Mouse (Mus musculus): ENCODE data around the gene Thsd4. TPM values are rescaled to one million over a fixed set of nuclear protein-coding genes. Genes with fewer than 3 reads are reported as not detected.
"Not testable (repeated sequence)": the region's sequence is repeated elsewhere in the genome, so short reads cannot be mapped to it uniquely, and the experiment has no call there.

The Thsd4 gene
- total RNA-seq, 2 experiments from 2014 or later, result 0.07 TPM; not detected in 1

DNA sequence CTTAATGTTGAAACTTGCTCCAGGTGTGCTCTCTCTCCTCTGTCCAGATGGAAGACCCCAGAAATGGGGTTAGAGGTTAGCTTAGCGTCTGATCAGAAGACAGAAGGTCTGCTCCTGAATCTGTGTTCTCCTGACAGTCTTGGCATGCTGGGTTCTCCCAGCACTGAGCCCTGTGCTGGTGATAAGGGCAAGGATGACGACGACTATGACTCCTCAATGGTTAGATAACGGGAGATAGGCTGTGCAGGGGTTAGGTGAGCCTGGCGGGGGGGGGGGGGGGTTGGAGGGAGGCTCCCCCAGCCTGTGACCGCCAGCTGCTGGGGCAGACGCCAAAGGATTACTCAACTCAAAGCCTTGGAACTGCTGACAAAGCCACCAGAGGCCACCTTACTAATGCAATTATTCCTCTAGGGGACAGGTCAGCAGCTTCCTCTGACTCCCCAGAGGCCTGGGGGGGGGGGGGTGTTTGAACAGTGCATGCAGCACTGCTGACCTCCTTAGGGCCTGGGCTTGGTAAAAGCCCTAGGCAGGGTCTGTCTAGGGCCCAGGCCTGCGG is 569.3 kb downstream of the Thsd4 start:
- ATAC-seq (ENCODE audit: poor library complexity, severe bottlenecking), result no peak

DNA sequence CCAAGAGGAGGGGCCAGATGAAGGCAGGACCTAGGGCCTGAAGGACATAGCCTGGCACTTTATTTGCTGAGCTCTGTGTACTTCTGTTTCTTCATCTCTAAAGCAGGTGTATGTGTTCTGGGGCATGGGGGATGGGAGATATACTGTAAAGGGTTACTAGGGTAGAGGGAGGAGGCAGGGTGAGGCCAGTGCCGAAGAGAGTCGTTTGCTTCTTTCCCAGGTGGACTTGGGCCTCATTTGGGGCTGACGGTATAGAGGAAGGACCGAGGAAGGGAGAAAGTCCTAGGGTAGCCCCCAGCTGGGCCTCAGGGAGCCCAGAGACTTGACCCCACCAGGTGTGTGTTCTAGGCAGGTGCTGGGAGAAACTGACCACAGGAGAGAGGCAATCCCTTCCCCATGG is 569.9 kb downstream of the Thsd4 start:
- no peak for ATAC-seq (ENCODE audit: poor library complexity, severe bottlenecking)

DNA sequence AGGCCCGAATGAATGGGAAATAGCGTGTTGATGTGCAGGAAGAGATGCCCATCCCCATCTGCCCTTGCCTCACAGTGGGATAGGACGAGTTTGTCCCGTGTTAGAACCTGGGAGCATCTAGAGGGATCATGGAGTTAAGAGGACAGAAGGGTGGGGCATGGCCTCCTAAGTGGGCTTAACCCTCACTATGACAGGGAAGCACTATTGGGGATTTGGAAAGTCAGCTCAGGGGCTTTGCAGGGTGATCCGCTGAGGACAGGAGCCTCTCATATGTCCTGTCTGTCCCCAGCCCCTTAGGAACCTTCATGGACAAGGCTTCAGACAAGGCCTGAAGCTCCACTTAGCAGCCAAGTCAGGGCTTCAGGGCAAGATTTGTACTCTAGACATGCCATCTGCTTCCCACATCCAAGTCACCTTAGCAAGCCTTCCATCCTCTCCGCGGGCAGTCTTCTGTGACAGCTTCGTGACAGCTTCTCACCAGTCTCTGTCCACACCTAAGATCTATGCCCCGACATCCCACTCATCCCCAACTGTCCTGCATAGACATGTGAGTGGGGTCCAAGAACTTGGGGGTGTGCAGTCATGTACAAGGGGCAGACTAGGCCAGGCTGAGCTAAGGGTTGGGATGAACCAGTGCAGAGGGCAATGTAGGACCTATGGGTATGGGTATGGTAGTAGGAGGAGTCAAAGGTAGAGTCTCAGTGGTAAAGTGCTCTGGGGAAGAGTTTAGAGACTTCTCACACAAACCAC is 570.7 kb downstream of the Thsd4 start:
- no peak for ATAC-seq (ENCODE audit: poor library complexity, severe bottlenecking)

DNA sequence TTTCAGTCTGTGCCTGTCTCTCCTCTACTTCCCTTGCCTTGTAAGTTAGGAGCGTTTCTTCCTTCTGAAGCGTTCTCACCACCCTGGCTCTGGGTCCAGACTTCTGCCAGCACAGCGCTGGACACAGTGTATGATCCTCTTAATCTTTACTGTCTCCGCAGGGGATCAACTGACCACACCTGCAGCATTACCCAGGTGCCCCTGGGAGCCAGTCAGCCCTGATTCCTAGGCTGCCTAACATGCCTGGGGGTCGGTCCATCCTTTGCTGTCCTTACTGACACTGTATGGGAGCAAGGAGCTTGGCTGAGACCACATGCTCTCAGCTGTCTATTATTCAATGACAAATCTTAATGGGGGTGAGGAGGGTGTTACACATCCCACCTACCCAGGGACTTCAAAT is 571.9 kb downstream of the Thsd4 start:
- ATAC-seq (ENCODE audit: poor library complexity, severe bottlenecking), result no peak

- no peak for ATAC-seq (ENCODE audit: poor library complexity, severe bottlenecking)
Observed at GRCm38 (mm10) chr9:59949511-59949910, 572.3 kb downstream of the Thsd4 start.

DNA sequence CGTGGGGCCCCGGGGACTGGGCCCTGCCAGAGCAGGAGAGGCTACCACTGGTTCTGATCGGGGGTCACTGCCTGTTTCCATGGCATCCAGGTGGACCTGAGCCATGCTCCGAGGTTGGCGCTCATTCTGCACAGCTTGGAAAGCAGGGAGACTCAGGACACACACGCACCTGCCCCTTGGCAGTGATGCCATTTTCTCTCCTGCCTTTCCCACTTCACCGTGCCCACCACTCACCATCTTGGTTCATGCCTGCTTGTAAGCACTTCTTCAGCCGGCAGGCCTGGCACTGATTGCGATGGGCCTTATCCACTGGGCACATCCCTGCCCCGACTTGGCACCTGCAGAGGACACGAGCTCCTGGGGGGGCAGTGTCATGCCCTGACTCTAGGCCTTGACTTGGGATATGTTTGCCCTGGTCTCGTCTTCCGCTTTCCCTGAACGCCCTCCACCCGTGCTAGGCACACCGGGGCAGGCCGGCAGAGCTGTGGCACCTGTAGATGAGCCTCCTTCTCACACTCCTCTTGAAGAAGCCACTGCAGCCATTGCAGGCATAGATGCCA is 573.1 kb downstream of the Thsd4 start:
- no peak for ATAC-seq (ENCODE audit: poor library complexity, severe bottlenecking)

GRCm38 (mm10) chr9:59948226-59948625 is 573.6 kb downstream of the Thsd4 start:
- ATAC-seq (ENCODE audit: poor library complexity, severe bottlenecking), result no peak

- no peak for ATAC-seq (ENCODE audit: poor library complexity, severe bottlenecking)
Observed at GRCm38 (mm10) chr9:59947271-59947670, 574.6 kb downstream of the Thsd4 start.

DNA sequence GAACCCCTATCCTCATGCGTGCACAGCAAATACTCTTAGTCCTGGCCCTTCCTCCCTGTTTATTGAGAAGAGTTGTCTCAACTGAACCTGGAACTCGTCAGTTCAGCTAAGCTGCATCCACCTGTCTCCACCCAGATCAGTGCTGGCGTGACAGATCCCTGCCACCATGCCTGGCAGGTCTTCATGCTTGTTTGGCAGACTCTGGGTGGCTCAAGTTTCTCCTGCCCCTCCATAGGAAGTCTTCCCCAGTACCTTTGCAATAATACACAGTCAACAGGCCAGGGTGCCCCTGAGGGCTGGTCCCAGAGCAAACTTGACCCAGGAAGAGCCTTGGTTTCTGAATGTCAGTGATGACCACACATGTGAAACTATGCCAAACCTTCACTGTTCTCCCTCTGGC is 576.6 kb downstream of the Thsd4 start:
- no peak for ATAC-seq (ENCODE audit: poor library complexity, severe bottlenecking)

DNA sequence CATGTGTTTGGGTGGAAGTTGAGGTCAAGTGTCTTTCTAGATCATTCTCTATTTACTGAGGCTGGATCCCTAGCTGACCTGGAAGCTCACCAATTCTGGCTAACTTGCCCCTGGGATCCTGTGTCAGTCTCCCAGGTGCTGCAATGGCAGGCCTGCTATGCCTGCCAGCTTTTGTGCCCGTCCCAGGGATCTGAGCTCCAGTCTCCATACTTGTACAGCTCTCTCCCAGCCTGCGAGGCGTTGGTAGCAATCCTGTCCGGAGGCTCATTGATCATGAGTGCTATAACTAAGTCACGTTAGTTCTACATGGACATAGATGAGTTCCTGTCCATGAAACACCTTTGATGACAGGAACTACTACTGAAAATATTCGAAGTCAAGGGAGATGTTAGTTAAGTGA is 578.0 kb downstream of the Thsd4 start:
- no peak for ATAC-seq (ENCODE audit: poor library complexity, severe bottlenecking)

- no peak for ATAC-seq (ENCODE audit: poor library complexity, severe bottlenecking)
Observed at GRCm38 (mm10) chr9:59942501-59943085, 579.3 kb downstream of the Thsd4 start.

- ATAC-seq (ENCODE audit: poor library complexity, severe bottlenecking), result peak; percentile 30; the same call in 1 of the 2 replicates
Observed at GRCm38 (mm10) chr9:59941885-59942350, 579.9 kb downstream of the Thsd4 start.

DNA sequence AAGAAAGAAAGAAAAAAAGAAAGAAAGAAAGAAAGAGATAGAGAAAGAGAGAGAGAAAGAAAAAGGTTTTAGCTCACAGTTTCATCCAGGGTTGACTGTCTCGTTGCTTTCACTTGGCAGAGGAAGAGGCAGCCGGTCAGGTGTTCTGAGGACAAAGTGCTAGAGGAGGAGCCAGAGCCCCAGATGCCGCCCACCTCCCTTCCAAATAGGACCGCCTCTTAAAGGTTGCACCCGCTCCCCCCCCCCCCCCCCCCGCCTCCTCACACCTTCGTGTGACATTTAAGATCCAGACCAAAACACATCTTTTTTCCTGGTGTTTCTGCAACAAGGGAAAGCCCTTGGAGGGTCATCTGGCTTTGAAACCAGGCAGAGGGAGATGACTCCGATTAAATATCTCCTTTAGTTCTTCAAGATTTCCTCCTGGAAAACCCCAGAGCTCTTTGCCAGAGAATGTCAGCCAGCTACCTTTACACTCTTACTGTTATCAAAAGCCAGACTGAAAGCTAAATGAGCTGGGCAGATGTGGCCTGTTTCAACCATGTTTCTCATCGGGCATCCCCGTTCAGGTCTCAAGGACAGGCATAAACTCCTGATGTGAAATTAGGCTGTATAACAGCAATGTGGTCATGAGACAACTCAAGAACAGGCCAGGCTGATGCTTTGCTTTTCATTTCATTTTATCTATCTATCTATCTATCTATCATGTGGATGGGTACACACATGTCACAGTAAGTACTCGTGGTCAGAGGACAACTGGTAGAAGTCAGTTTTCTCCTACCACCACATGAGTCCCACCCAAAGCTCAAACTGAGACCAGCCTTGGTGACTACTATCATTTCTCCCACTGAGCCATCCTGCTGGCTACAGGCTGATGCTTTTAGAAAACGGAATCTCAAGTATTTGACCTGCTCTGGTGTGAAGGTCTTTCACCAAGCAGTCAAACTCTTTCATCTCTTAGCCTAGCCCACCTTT is 580.6 kb downstream of the Thsd4 start:
- ATAC-seq (ENCODE audit: poor library complexity, severe bottlenecking), result 0 out of 2 replicates have a peak, but pooled peaks have one; percentile 21

DNA sequence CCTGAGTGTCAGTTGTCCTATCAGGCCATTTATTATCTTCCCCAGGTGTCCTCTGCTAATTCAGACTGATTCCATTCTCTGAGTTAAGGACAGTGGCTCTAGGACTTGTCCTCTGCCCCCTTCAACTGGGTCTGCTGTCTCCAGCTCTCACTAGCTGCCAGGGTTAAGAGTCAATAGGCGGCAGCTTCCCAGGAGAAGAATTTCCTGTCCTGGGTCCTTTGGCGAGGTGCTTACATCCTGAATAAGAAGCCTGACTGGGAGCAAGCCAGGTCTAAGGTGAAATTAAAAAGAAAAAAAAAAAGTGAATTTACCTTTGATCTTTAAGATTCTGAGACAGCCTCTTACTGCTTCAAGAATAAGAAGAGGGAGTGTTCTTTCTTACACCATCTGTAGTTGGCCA is 582.2 kb downstream of the Thsd4 start:
- ATAC-seq (ENCODE audit: poor library complexity, severe bottlenecking), result no peak

DNA sequence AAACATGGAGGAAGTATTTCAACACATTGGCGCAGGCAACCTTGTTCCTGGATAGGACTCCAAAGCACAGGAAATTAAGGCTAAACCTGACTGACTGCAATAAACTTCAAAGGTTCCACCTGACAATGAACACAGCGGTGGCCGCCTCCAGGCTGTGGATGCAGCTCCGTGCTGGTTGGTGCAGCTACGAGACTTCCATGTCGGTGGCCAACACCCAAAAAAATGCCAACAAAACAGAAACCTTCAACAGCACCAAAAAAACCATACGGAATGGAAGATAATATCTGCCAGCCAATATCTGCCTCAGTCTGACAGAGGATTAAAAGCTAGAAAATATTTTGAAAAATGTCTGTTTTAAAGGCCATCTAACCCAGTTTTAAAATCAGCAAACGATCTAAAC is 583.3 kb downstream of the Thsd4 start:
- ATAC-seq (ENCODE audit: poor library complexity, severe bottlenecking), result no peak

DNA sequence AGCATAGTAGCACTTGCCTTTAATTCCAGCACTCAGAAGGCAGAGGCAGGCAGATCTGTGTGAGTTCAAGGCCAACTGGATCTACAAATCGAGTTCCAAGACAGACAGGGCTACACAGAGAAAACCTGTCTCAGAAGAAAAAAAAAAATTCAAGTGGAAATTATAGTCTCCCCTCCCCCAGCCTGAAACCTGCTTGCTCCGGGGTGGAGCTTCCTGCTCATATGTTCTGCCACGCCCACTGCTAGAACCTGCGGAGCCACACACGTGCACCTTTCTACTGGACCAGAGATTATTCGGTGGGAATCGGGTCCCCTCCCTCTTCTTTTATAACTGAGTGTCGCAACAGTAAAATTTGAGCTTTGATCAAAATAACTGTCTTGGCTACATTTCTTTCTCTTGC is 586.0 kb downstream of the Thsd4 start:
- not testable (repeated sequence) for ATAC-seq (ENCODE audit: poor library complexity, severe bottlenecking)

DNA sequence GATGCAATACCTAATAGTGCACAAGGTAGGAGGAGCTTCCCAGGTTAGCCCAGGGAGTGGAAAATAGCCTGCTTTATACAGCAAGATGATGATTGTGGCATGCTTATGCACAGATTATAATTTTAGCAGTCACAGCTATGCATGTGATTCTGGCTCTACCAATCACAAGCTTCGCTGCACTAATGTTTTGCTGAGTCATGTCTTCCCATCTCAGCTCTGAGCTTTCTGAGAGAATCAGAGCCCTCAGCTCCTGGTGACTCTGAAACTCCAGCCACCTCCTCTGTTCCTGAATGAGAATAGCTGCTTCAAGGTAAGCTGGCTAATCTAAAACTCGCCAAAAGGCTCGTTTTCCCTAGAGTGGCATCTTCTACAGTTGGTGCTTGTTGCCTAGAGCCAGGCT is 591.6 kb downstream of the Thsd4 start:
- no peak for ATAC-seq (ENCODE audit: poor library complexity, severe bottlenecking)
